Mouse (Mus musculus) adrenal gland, adult 2 months (tissue): ENCODE measurements at regions not wholly inside any gene's neighbourhood (a gene's known extent, or its start where the extent isn't known, plus 50 kb on each side); places are given as distances from the start of the nearest gene placed in this dataset.

Source experiments
- DNase-seq: peaks from one replicate; pipeline ENCODE4 v3.0.0; 2021

DNA sequence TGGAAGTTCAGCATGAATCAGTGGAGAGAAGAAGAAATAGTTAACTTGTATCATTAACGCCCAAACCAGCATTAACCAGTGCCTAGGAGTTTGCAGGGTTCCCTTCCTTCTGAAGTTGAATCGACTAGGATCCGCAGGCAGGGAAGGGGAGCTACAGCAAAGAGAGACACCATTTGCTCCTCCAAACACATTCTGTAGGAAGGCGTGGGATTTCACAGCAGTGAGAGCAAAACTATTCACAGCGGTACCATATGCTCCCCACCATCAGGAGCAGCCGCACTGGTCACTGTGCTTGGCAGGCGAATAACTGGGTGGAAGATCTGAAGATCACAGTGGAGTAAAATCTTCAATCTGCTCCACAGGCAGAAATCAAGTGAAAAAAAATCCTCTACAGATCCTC lies 610.3 kb downstream of the Lmo4 start:
- DNase-seq = no peak

DNA sequence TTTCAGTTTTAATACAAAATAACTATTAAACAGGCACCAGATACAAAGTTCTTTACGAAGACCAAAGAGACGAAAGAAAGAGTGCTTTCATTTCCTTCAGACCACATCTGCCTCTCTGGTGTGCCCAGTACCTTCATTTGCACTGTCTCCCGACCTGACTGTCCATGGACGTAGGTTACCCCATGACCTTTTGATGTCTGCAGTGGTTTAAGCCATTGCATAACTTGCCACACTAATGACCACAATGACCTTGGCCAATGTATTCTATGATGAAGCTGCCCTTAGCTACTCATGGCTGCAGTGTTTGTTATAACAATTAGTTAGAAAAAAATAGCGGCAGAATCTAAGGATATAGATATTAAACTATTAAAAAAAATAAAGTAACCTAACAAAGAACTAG lies 618.4 kb downstream of the Lmo4 start:
- DNase-seq = peak; percentile 55

DNA sequence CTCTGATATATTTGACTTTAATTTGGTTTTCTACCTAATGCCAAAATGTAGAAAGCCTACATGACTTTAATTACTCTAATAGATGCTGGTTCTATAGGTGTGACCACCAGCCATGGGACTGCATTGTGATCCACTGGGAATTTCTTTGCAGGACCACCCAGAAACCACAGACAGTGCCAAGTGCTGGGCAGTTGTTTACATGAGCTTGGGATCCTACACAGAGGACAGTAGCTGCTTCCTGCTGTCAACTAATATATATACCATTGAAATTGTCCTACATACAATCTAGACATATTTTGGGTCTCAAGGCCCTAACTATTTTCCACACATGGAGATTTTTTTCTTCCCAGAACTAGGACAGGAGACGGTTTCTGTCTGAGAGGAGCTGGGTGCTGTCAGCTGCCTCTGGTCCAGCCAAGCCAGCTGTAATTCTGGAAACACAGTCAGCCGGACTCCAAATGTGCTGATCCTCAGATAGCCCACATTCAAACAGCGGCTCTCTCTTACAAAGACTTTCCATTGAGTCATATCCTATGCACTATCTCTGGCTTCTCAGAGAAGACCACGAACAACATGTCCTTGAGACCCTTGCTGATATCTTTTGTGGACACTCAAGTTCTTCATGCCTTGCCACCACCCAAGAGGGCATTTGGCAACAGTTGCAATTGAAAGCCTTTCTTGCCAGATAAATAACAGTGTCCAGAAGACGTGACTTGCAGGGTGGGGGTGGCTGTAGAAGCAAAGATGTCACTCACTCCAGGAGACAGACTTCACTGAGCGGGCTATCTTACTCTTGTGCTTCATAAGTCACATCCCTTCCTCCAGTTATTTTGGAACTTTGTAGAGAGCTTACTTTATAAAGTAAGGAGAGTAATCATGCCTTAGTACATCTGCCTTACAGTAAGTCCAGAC lies 620.1 kb downstream of the Lmo4 start:
- DNase-seq = no peak

DNA sequence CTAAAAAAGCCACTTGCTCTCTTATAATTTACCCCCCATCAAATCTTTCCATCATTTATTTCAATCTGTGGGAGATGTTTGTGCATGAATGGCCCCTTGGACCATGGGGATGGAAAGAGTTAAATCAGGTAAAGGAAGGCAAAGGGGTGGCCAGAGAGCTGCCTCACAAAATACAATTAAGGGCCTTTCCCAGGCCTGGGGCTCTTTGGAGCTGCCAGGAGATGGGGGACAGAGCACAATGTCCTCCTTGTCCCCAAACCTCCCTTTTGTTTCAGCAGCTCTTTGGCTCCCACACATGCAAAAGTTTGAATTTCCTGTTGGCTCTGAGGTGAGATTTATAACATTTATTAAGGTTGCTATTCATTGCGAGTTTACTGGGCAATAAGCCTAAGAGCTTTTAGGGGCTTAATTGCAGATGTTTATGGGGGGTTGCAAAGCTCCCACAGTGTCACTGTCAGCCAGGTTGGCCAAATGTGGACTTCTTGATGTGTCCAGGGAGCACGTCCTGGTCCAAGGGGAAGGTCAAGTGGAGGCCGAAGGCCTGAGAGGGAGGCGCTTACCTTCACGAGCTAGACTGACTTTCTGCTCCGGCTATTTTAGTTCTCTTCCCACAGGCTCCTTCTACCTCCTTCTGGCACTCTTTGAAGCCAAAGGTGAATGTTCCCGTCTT lies 628.5 kb downstream of the Lmo4 start:
- DNase-seq = no peak

DNA sequence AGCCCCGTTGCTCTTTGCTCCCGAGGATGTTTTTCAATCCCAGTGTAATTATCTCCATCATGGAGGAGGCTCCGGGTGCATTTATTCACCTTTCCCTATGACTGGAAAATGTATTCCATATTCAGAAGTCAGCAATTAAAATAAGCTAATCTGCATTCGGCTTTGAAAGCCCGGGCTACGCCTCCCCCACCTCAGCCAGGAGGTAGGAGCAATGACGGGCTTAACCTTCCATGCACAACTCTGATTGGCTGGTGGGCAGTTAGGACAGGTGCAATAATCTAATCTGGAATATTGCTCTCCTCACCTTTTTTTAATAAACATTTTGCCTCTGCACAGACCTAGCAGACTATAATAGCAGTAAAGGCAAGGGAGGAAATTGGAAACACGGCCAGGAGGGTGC lies 629.3 kb downstream of the Lmo4 start:
- no peak for DNase-seq

DNA sequence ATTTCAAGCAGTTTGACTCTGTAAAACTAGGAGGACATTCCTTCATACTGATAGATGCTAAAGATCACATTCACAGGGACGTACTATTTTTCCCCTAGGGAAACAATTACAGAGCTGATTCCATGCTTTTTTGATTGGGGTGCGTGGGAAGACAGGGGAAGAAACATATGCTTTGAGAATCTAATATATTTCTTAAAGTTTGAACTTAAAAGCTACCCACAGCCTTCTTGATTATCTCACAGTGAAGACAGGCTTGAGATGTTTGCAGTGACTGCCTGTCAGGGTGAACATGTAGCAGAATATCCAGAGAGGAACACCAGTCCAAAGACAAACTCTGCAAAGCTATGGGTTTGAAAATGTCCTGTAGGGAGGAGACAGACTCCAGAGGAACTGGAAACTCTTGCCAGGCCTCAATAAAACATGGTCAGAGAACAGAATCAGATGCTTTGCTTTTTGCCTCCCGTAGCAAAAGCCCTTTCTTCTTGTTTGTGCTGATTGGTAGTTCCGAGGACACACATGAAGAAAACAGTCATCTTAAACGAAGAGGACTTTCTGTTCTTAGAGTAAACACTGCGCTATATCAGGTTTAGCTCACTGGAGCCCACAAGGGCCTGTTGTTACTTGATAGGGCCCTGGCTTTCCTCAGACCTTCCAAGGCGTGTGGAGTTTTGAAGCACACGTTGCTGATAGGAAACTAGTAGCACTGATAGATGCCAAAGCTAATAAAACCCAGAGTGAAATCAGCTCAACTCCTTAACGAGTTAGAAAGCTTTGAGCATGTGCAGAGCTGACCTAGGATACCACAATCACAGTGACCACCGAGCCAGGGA lies 630.8 kb downstream of the Lmo4 start:
- no peak for DNase-seq

DNA sequence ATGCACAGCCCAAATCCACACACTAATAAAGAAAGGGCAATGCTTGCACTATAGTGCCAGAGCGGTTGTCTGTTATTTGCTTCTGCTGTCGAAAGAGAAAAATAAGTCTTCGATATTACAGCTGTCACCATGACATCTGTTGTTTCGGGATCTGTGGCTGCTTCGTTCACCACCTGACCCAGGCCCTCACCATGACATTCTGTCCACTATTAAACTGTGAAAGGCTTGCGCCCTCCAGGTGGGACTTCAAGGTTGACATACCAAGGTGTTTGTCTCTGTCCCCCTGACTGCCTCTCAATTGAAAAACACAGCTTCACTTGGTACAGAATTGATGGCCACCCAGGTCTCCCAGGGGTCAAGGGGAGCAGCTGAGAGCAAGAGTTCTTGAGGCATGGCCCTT lies 635.1 kb downstream of the Lmo4 start:
- DNase-seq = no peak

DNA sequence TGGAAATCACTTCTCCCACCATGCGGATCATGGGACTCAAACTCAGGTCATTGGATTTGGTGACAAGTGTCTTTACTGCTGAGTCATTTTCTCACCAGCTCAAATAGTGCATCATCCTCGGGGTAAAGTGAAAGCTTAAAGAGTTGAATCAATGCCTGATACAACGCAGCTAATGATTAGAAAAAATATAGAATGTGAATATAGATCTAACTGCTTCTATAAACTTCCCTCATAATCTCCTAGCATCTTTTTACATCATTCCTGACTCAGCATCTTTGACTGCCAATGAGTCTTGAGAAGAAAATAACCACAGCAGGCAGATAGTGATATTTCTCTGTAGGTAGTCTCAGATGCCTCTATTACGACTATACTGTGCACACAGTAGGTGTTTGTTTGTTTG lies 640.0 kb downstream of the Lmo4 start:
- no peak for DNase-seq

DNA sequence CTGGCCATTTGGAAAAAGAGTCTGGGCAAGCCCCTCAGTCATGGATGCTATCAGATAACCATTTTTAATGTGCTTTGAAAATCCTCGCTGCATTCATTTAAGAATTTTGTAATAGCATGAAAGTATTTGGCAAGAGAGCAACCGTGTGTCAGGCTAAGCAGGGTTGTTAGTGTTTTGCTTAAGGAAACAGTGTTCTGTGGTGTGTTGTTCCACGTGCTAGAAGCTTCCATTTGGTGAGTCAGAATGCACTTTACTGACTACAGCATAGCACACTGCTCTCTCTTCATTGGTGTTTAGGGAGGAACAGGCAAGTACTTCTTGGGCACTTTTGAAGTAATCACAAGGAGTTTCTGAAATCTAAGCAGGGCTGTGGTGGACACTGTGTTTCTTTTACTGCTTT lies 661.0 kb upstream of the Pkn2 start:
- DNase-seq = no peak

DNA sequence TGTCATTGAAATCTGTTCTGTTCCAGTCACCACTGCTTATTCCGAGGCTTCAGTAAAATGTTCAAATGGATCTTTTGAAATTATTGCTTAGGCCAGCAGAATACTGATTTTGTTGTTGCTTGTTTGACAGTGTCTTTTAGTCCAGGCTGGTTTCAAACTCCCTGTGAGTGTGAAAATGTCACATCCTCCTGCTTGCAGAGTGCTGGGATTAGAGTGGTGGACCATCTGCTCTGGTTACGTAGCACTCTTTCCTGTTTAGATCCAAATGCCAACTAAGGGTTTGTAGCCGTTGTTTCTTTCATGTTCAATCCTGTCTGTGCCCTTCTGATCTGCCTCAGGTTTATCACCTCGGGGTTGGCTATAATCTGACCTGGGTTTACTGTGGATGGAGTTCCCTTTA lies 646.2 kb upstream of the Pkn2 start:
- DNase-seq = no peak

DNA sequence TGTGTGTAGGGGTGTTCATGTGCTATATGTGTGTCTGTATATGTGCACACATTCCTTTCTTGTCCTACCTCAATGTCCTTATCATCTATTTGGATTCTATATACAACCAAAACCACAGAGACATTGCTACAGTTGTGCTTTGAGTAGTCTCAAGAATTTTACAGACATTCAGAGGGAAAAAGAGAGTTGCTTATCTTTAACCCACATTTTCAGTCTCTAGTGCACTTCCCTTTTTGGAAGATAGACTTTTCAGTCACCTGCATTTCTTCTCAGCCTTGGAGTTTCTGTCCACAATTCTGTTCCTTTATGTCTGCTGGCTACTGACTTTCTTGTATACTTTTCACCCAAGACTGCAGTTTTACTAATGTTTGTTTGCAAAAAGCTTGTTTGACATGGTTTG lies 645.5 kb upstream of the Pkn2 start:
- DNase-seq = no peak

DNA sequence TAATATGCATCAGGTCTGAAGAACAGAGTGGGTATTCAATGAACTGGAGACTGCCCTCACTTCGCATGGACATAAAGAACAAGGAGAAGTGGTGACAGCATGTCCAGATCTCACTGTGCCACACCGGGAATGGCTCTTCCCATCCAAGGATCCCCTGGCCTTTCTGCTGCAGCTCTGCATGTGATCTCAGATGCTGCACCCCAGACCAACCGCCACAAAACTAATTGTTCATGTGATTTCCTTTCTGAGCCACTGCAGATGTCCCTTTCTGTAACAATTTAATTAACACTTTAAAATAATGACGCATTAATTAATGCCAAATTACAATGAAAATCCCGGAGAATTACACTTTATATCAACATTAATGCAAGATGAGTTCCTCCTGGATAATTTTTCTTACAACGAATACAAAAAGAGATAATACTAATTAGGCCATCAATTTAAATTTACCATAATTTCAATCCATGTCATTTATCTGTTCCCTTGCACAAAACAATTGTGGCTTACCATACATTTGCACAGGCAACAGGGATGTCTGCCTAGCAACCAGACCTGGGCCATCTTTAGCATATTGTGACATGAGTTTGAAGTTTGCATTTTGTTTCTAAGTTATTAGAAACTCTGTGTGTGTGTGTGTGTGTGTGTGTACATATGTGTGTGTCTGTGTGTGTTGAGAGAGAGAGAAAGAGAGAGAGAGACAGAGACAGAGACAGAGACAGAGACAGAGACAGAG lies 630.9 kb upstream of the Pkn2 start:
- DNase-seq = no peak

DNA sequence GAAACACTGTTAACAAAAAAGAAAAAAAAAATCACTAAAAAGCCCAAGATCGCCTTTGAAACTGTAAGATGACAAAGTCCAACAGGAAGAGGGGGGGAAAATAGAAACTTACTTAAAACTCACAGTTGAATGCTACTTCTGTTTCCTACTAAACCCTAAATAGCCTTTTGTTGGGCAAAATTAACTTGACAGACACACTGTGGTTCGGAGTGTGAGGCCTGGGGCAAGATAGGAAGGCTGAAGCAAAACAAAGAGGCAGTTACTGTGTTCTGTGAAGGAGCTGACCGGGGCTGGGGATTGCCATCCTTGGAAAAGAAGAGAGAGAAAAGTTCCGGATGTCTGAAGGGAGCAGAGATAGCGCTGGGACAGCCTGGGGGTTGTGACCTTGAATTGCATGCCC lies 627.7 kb upstream of the Pkn2 start:
- no peak for DNase-seq

DNA sequence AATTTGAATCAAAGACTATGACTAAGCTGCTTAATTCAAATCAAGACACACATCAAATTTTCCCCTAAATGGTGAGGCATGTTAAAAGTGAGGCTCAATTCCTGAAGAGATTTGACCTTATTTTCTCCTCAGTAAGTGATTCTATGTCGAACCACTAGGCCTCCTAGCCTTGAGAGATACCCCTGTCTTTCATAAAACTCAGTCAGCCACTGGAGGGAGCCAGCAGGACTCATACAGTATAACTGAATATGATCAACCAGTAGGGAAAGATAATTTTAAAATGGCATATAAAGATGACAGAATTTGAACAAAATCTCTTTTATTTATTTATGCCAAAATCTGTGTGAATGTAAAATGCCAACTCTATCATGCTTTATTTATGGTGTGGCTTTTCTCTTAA lies 626.5 kb upstream of the Pkn2 start:
- peak; percentile 41 for DNase-seq

DNA sequence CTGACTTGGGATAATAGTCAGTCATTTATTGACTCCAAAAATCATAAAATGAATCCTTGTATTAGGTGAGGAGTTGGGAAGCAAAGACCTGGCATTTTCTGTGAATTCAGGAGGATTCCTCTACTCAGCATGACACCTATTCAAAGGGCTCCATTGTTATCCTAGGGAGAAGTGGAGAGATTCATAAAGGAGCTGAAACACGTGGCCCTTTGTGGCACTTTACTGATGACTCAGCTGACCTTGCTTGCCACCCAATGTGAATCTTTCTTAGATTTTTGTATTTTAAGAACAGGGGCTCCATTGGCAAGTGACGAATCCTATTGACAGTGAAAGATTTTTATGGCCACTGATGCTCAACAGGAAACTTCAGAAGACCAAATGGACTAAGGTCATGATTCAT lies 619.2 kb upstream of the Pkn2 start:
- no peak for DNase-seq

DNA sequence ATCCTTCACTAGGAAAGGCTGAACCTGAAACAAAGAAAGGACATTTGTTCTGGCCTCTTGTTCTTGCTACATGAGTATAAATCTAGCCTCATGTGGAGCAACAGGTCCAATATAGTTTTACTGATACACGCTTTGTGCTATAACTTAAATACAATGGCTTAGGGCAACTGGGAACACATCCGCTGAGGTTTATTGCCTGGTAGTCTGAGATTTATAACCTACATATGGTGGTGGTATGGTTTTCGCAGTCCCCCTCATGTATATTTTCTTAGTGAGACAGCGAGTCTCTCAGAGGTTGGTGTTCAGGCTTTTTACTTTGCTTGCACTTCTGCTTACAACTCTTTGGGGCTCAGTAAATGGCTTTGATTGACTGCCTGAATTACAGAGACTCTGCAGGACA lies 613.6 kb upstream of the Pkn2 start:
- DNase-seq = no peak

DNA sequence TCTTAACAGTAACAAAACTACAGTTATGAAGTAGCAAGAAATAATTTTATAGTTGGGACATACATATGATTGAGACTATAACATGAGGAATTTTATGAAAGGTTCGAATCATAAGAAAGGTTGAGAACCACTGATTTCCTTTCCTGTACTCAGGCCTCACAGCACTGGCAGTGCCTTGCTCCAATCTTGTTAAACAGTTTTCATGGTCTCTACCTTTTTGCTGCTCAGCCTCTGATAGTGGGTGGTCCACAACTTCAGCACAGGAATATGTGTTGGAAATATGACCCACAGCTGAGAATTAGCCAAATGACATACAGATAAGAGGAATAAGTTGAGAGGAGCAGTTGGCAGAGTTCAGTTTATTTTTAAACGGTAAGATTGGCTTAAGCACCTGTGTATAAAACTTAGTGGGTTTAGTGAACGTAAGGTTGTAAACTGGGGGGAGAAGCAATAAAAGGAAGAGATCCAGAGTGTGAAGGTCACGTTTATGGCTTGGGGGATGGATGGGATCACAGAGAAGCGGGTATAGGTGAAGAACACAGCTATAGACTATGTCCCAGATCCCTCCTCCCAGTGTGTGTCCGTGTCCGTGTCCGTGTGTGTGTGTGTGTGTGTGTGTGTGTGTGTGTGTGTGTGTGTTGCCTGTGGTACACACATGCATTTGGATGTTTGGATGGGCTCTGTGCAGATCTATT lies 596.3 kb upstream of the Pkn2 start:
- no peak for DNase-seq

DNA sequence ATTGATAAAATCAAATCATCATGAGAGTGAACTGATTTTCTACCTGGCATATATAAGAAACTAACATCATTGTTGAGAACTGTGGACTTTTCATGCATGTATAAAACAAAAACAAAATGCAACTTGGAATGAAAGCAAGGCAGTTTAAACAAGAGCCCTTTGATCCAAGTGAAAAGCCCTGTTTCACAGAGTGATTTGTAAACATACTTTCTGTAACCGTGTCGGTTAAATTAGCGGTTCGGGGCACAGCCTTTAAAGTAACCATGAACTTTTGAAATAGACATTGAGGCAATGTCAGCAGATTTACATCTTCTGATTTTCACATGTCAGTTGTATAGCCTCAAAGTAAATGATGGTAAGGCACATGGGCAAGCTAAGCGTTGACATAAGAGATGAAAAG lies 593.7 kb upstream of the Pkn2 start:
- no peak for DNase-seq

DNA sequence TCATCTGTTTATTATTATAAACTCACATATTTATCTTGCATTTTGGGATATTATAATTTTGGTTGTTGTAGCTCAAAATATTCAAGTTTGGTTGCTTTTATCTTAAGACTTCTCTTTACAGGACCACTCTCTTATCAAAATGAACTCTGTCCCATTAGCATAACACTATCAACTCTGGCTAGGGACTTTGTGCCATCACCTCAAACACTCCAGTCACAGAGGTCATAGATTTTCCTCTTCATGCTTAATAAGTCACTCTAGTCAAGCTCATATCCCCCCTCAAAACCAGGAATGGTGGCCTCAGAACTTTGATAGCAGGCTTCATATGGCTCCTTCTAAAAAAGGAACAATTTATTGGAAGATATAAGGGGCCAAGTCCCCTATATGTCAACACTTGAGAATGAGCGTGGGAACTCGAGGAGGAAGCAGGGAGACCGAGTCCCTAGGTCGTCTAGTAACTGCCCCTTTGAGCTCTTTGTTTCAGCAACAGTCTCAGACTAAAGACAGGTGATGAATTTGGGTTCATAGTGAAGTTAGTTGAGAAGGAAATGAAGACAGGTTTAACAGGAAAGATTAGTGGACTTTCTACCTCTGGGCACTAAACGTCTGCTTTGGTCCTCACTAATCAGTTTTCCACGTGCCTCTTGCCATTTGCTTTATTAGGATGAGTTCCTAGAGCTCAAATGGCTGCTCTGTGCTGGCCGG lies 565.4 kb upstream of the Pkn2 start:
- DNase-seq = no peak

DNA sequence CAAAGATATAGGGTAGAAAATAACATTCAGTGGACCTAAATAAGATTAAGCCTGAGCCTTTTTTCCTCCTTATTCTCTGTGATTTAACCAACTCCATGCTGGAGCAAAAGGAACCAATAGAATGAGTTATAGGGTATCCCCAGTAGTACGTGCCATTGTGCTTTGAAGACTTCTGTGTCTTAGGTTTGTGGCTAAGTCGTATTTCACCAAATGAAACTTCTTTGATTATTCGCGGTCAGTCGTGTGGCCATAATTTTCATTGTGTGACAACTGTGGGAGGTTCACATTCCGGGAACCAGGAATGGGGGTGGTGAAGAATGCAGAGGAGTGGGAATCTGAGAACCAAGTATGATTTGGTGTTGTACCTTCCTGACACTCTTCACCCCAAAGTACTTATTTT lies 535.6 kb upstream of the Pkn2 start:
- DNase-seq = no peak

DNA sequence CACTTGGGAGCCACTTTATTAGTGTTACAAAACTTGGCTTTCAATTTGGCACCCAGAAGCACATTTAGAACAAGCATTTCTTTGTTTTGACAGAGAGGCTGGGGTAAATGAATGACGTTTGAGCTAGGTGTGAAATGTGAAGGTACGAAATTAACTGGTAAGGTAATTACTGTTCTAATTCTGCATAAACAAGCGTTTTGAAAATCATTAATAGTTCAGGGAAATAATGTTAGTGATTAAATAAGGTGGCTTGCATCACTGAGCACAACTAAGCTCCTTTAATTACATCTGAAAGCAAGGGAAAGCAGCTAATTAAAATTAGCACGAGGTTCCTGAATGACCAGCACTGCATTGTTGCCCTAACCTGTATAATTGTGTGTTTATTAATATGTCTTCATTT lies 529.9 kb upstream of the Pkn2 start:
- no peak for DNase-seq
